25 mouse cellular contexts compared by ENCODE assay signal in genomic region chr8:114573747-114574093, GRCm38 (mm10).
"Had no signal": no experiment of that assay in that cellular context is flagged by ENCODE, and none has a peak within 500 bp of the region (broad histone marks: within the 10 kb centered on the region; RNA-seq: fewer than 3 reads in every experiment).

No protein-coding gene starts in this region.

- H3K27ac ChIP-seq: hindbrain, embryonic 10.5 days; hindbrain, embryonic 12.5 days; hindbrain, embryonic 14.5 days; kidney, embryonic 15.5 days; layer of hippocampus, adult 2 months; limb, embryonic 13.5 days; limb, embryonic 15.5 days; liver, embryonic 12.5 days; liver, embryonic 14.5 days had no signal

- H3K9me3 ChIP-seq: hindbrain, embryonic 10.5 days; hindbrain, embryonic 12.5 days; limb, embryonic 15.5 days; liver, embryonic 12.5 days had no signal

- DNase-seq: gastrocnemius, postnatal 14 days; gastrocnemius, postnatal 36 days; heart, postnatal 4 days; kidney, adult 11 months; kidney, adult 2 months; kidney, adult 9 months; kidney, postnatal 10 days; kidney, postnatal 25 days; kidney, postnatal 4 days; layer of hippocampus, adult 9-11 months; layer of hippocampus, postnatal 36 days; left cerebral cortex, postnatal 4 days had no signal

- H3K4me2 ChIP-seq: heart, embryonic 12.5 days; hindbrain, embryonic 12.5 days; hindbrain, embryonic 14.5 days; kidney, embryonic 15.5 days; limb, embryonic 13.5 days; limb, embryonic 15.5 days; liver, embryonic 12.5 days had no signal

- H3K4me1 ChIP-seq: heart, embryonic 12.5 days; hindbrain, embryonic 10.5 days; hindbrain, embryonic 12.5 days; limb, embryonic 13.5 days; limb, embryonic 15.5 days had no signal

- H3K36me3 ChIP-seq: hindbrain, embryonic 10.5 days; hindbrain, embryonic 12.5 days; kidney, embryonic 15.5 days; limb, embryonic 13.5 days; limb, embryonic 15.5 days; liver, embryonic 12.5 days had no signal

- H3K9ac ChIP-seq: heart, embryonic 12.5 days; hindbrain, embryonic 12.5 days; hindbrain, embryonic 14.5 days; kidney, embryonic 15.5 days; limb, embryonic 13.5 days; limb, embryonic 15.5 days; liver, embryonic 12.5 days; liver, embryonic 14.5 days had no signal

- H3K4me3 ChIP-seq: heart, embryonic 12.5 days; hindbrain, embryonic 10.5 days; hindbrain, embryonic 12.5 days; kidney, embryonic 15.5 days; layer of hippocampus, adult 2 months; limb, embryonic 13.5 days; limb, embryonic 15.5 days; liver, embryonic 12.5 days had no signal

- ATAC-seq: hindbrain, embryonic 16.5 days; inflammation-experienced regulatory T-cells, adult 6 months; intestine, embryonic 16.5 days; liver, embryonic 12.5 days had no signal

- H3K27me3 ChIP-seq: heart, embryonic 12.5 days; hindbrain, embryonic 12.5 days; kidney, embryonic 15.5 days; liver, embryonic 12.5 days had no signal
